Mouse (Mus musculus): ENCODE results near the gene Notum. TPM values are rescaled to one million over a fixed set of nuclear protein-coding genes. Genes with fewer than 3 reads are reported as not detected.

Gene Notum
- total and polyA plus RNA-seq, 3 experiments: 0.23 to 0.35 TPM; not detected in 1

DNA sequence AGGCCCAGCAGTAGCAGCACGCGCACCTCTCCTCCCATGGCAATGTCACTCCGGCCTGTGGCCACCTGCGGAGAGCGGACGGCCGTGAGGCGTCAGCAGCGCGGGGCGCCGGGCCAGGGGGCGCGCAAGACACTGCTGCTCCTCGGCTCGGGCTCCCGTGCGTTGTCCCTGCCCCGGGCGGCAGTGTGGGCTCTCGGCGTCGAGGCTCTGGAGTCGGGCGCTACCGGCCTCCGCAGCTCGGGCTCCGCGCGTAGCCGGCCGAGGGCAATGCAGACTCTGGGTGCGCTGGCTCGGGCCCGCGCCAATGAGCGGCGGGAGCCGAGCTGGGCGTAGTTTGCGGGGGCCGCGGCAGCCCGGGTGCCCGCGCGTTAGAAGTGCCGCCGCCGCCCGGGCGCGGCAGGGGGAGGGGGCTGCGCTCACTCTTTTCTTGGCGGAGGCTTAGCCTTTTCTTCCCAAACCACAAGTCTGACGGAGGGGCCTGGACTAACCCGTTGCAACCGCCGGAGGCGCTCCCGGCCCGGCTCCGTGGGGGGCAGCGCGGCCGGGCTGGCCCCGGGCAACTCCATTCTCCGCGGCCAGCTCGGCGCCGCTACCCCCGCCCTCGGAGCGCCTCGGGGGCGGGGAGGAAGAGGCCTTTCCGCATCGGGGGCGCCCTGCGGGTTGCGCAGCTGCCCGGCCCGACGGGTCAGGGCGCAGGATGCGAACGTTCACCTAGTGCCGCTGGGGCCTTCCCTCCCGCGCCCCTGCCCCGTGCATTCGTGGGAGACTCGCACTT, 487 bp downstream of the Notum start:
- Histone ChIP-seq H3K4me1 (ENCODE audit: control insufficient read depth, insufficient read depth, low read length) (peaks cover 1% of the 10 kb centered on the region; the same call in 1 of the 2 replicates), H3K27ac (no peak overlapping the region), H3K36me3 (ENCODE audit: control insufficient read depth, insufficient read depth, low read length) (no peaks in the 10 kb centered on the region), H3K4me3 (peak overlapping the region; percentile 42), H3K79me2 (replicated peaks; ENCODE audit: control insufficient read depth, insufficient read depth, low read length) (no peaks in the 10 kb centered on the region), H3K9ac (ENCODE audit: low read depth, low read length) (peak overlapping the region; percentile 33), H3K27me3 (ENCODE audit: control insufficient read depth, insufficient read depth, low read length) (peaks cover 23% of the 10 kb centered on the region)
- DNase-seq: peak; percentile 35 to 48
- 2% methylated on average over 93 of the region's 95 CpGs for WGBS
- no peak for TF ChIP-seq POLR2A (IDR thresholded peaks at IDR 0.05; ENCODE audit: insufficient read depth, low read depth, low read length)
- TF ChIP-seq CTCF (IDR thresholded peaks at IDR 0.05): peak; percentile 59
- intact Hi-C loops (cut with DNase I): no loop called here

- peak in 1 of 2 experiments; percentile 35 for DNase-seq
- peak overlapping the region; percentile 10; the same call in 1 of the 2 replicates for H3K9ac ChIP-seq (ENCODE audit: low read depth, low read length)
These were observed 1.3 kb downstream of the Notum start for GRCm38 (mm10) chr11:120659509-120660300.

GRCm38 (mm10) chr11:120658876-120659410, 2.0 kb downstream of the Notum start:
- WGBS: 3% methylated on average over 24 of the region's 24 CpGs
- H3K9ac ChIP-seq (ENCODE audit: low read depth, low read length): no peak overlapping the region
- intact Hi-C loops (cut with DNase I): loop anchor here (1.0 to 2.0 kb wide), 3 partner anchors 20 to 118 kb away; no protein-coding TSS in a partner anchor
- no peak overlapping the region for H3K27ac ChIP-seq
- H3K36me3 ChIP-seq (ENCODE audit: control insufficient read depth, insufficient read depth, low read length): no peaks in the 10 kb centered on the region
- H3K4me3 ChIP-seq: no peak overlapping the region
- peaks cover 1% of the 10 kb centered on the region; the same call in 1 of the 2 replicates for H3K4me1 ChIP-seq (ENCODE audit: control insufficient read depth, insufficient read depth, low read length)
- DNase-seq: peak; percentile 82 to 87
- TF ChIP-seq EP300 (IDR thresholded peaks at IDR 0.05; ENCODE audit: insufficient read depth, low read depth, low read length): peak; percentile 34; the same call in 1 of the 2 replicates
- TF ChIP-seq CTCF (IDR thresholded peaks at IDR 0.05): peak; percentile 93
- TF ChIP-seq POLR2A (IDR thresholded peaks at IDR 0.05; ENCODE audit: insufficient read depth, low read depth, low read length): no peak
- H3K79me2 ChIP-seq (replicated peaks; ENCODE audit: control insufficient read depth, insufficient read depth, low read length): no peaks in the 10 kb centered on the region
- H3K27me3 ChIP-seq (ENCODE audit: control insufficient read depth, insufficient read depth, low read length): peaks cover 23% of the 10 kb centered on the region

More at GRCm38 (mm10) chr11:120659509-120660300, 1.3 kb downstream of the Notum start:
- 4% methylated on average over 49 of the region's 50 CpGs for WGBS
- Histone ChIP-seq H3K4me3 (peak overlapping the region; percentile 42), H3K4me1 (ENCODE audit: control insufficient read depth, insufficient read depth, low read length) (peaks cover 1% of the 10 kb centered on the region; the same call in 1 of the 2 replicates), H3K27ac (no peak overlapping the region), H3K79me2 (replicated peaks; ENCODE audit: control insufficient read depth, insufficient read depth, low read length) (no peaks in the 10 kb centered on the region), H3K36me3 (ENCODE audit: control insufficient read depth, insufficient read depth, low read length) (no peaks in the 10 kb centered on the region), H3K27me3 (ENCODE audit: control insufficient read depth, insufficient read depth, low read length) (peaks cover 23% of the 10 kb centered on the region)
- intact Hi-C loops (cut with DNase I): loop anchor here (1.0 to 2.0 kb wide), 3 partner anchors 19 to 117 kb away; no protein-coding TSS in a partner anchor
- TF ChIP-seq POLR2A (IDR thresholded peaks at IDR 0.05; ENCODE audit: insufficient read depth, low read depth, low read length) (no peak), CTCF (IDR thresholded peaks at IDR 0.05) (no peak), EP300 (IDR thresholded peaks at IDR 0.05; ENCODE audit: insufficient read depth, low read depth, low read length) (no peak)

DNA sequence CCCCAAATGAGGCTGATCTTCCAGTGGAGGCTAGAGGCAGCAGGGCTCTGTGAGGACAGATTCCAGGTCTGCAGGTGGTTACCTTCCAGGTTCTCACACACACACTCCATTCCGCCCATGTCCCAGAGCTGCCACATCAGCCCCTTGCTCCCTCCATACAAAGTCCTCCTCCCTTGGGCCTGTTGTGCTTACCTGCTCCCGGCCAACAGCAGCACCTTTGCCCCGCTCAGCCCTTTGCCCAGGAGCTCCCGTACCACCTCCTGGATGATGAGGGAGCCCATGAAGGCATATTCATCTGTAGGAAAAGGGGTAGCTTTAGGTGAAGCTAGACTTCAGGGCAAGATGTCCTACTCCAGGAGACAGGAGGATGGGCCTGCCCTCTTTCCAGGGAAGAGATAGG, 3.7 kb downstream of the Notum start:
- Histone ChIP-seq H3K36me3 (ENCODE audit: control insufficient read depth, insufficient read depth, low read length) (no peaks in the 10 kb centered on the region), H3K9ac (ENCODE audit: low read depth, low read length) (no peak overlapping the region), H3K4me1 (ENCODE audit: control insufficient read depth, insufficient read depth, low read length) (peaks cover 1% of the 10 kb centered on the region; the same call in 1 of the 2 replicates), H3K4me3 (no peak overlapping the region), H3K79me2 (replicated peaks; ENCODE audit: control insufficient read depth, insufficient read depth, low read length) (no peaks in the 10 kb centered on the region), H3K27me3 (ENCODE audit: control insufficient read depth, insufficient read depth, low read length) (peaks cover 21% of the 10 kb centered on the region), H3K27ac (no peak overlapping the region)
- no peak for TF ChIP-seq EP300 (IDR thresholded peaks at IDR 0.05; ENCODE audit: insufficient read depth, low read depth, low read length)
- TF ChIP-seq CTCF (IDR thresholded peaks at IDR 0.05): no peak
- TF ChIP-seq POLR2A (IDR thresholded peaks at IDR 0.05; ENCODE audit: insufficient read depth, low read depth, low read length): no peak
- DNase-seq: no peak
- 80% methylated on average over 4 of the region's 4 CpGs for WGBS
- intact Hi-C loops (cut with DNase I): no loop called here

- 60% methylated on average over 3 of the region's 3 CpGs for WGBS
- Histone ChIP-seq H3K4me1 (ENCODE audit: control insufficient read depth, insufficient read depth, low read length) (no peaks in the 10 kb centered on the region), H3K9ac (ENCODE audit: low read depth, low read length) (no peak overlapping the region), H3K27ac (no peak overlapping the region), H3K27me3 (ENCODE audit: control insufficient read depth, insufficient read depth, low read length) (peaks cover 3% of the 10 kb centered on the region), H3K4me3 (no peak overlapping the region), H3K79me2 (replicated peaks; ENCODE audit: control insufficient read depth, insufficient read depth, low read length) (no peaks in the 10 kb centered on the region), H3K36me3 (ENCODE audit: control insufficient read depth, insufficient read depth, low read length) (no peaks in the 10 kb centered on the region)
- DNase-seq: no peak
- TF ChIP-seq CTCF (IDR thresholded peaks at IDR 0.05) (no peak), POLR2A (IDR thresholded peaks at IDR 0.05; ENCODE audit: insufficient read depth, low read depth, low read length) (no peak), EP300 (IDR thresholded peaks at IDR 0.05; ENCODE audit: insufficient read depth, low read depth, low read length) (no peak)
- intact Hi-C loops (cut with DNase I): no loop called here
These were observed 6.2 kb downstream of the Notum start for GRCm38 (mm10) chr11:120654741-120655140.

All from heart, adult 2 months (tissue).